Mouse (Mus musculus): Measurements from ENCODE around the gene Gm27029.

- no peak for TF ChIP-seq GATA1 (IDR thresholded peaks at IDR 0.05; ENCODE audit: low read length)
- no peak for TF ChIP-seq TAL1 (IDR thresholded peaks at IDR 0.05; ENCODE audit: low read length)
These were observed 1.6 kb upstream of the Gm27029 start for GRCm38 (mm10) chr11:101426165-101426564.
